Mouse (Mus musculus) spleen, adult 2 months (tissue): ENCODE data around the gene Sh3bgr.

Source experiments
- CTCF ChIP-seq: fragments of 200-500 bp; IDR thresholded peaks from 2 replicates; pipeline ENCODE4 v1.5.1; 2011; ENCODE audit warnings: mild to moderate bottlenecking, inconsistent platforms; ENCODE audit not compliant: insufficient read depth, insufficient read length, insufficient replicate concordance; ENCODE audit errors: extremely low read depth
- POLR2A ChIP-seq: fragments of 200-500 bp; IDR thresholded peaks from 2 replicates; pipeline ENCODE4 v1.6.1; 2011; ENCODE audit warnings: low read depth, low read length, inconsistent platforms

- TF ChIP-seq POLR2A (no peak), CTCF (no peak)
Observed at GRCm38 (mm10) chr16:96173648-96174047, 26.6 kb upstream of the Sh3bgr start.
